Mouse (Mus musculus) lung, postnatal 4 days (tissue): Measurements from ENCODE around the gene Tiam1.

Source experiments
- DNase-seq, 2 experiments: peaks; one replicate each; pipeline ENCODE4 v3.0.0; 2021

Gene Tiam1

DNA sequence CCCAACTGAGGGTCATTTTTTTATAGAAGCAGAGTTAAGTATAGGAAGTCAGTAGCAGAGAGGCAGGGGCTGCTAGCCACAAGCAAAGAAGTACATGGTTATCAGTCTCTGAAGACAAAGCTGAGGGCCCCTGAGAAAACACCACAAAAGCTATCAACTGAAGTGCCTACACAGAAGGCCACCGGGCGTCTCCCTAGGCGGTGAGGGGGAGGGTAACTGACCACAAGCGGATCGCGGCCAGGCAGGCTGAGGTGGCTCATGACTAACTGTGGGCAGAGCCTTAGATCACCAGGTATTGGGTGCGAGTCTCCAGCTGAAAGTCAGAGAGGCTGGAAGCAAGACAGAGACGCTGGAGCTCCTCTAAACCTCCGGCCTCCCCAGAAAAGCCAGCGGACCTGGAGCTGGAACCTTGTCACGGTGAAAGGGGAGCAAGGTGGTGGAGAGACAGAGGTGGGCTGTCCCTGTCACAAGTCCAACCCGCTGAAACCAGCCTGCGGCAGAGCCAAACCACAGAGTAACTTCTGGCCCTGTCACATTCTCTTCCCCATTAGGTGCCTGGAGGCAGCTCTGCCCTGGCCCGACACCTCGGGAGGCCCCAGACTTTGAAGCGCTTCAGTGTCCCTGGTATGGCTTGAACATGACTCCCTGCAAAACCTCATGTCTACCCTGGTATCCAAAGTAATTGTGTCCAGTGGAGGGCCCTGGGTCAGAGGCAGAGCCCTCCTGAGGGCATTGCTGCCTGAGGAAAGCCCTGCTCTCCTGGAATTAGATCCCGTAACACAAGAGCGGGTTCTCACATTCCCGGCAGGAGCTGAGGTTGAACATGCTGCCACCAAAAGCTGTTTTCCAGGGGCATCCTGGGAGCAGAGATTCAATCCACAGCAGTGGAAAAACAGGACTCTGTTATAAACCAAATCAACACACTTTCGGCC is 271.3 kb downstream of the Tiam1 start:
- no peak for DNase-seq

DNA sequence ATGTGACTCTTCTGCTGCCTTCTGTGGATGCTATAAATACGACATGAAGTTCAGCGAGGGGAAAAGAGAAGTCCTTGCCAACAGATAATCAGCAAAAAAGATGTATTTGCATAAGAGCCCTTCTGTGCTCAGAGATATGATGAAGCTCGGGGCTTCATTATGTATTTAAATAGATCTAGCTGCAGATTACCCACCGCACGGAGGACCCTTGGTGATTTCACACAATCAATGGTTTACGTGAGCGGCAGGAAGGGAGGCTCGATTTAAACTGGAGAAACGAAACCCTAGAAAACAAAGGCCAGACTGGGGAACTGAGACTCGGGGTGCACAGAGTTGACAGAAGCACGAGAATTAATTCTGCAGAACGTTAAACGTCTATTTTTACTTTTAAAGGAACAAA is 272.2 kb downstream of the Tiam1 start:
- no peak for DNase-seq

DNA sequence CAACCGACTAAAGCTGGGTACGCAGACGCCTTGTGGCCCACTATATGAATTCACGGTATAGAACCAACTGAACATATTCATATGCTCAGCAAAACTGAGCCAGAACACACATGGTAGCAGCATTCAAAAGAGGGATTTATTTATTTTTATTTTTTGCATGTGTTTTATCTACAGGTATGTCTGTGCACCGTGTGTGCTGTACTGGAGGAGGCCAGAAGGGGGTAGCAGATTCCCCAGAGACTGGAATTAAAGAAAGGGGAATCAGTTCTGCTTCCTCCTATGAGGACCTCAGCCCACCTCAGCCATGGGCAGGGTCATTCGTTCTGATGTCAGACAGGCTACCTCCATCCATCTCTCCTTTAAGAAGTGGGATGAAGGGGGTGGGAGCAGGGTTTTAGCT is 273.5 kb downstream of the Tiam1 start:
- no peak for DNase-seq

DNA sequence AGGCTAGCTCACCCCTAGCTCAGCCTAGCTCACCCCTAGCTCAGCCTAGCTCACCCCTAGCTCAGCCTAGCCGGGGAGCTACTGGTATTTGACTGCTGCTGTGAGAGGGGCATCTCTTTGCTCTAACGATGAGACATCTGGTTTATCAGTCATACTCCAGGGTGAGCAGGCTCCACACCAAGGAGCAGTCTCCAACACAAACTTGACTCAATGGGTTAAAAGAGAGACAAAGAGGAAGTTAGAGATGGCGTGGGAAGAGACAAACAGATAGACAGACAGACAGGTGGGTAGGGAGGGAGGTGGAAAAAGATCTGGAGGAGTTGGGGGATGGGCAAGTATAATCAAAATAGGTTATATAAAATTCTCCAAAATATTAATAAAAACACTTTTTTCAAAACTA is 275.1 kb downstream of the Tiam1 start:
- no peak for DNase-seq

DNA sequence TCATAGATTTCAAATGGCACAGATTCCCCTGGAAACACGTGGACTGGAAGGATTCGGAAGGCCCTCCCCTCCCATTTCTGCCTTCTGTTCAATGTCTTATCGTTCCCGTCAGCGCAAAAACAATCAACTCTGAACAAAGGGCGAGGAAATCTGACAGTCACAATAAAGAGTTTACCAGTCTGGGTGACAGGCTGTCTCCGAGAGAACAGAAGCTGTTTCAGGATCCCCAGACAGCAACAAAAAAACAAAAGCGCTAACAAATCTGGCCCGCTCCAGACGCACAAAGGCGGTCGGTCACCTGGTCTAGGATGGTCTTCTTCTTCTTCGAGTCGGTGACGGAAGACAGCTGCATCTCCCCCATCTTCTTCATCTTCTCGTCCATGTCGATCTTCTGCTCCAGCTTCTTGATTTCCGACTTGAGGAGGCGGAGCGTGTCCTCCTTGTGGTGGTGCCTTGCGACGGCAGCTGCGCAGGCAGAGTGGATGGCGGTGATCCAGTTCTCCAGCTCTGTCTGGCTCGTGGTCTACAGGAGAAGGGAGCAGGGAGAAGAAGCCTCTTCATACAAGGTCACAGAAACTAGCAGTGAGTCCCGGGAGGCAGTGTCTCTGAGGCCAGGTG is 276.2 kb downstream of the Tiam1 start:
- DNase-seq: no peak

DNA sequence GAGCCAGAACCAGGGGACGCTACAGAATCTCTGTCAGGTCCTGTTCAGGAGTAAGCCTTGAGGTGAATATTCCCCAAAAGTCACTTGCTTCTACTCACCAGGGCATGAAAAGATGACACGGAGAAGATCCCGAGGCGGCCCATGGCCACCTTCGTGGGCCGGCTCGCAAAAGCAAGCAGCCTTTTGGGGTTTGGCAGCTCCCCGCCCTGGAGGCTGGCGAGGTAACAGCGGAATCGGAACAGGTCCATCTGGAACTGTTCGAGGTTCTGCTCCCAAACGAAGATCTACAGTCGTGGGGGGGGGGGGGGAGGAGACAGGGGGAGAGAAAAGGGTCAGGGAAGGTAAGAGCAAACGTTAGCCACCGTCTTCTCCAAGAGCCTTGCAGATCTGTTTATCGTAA is 278.4 kb downstream of the Tiam1 start:
- no peak for DNase-seq

DNA sequence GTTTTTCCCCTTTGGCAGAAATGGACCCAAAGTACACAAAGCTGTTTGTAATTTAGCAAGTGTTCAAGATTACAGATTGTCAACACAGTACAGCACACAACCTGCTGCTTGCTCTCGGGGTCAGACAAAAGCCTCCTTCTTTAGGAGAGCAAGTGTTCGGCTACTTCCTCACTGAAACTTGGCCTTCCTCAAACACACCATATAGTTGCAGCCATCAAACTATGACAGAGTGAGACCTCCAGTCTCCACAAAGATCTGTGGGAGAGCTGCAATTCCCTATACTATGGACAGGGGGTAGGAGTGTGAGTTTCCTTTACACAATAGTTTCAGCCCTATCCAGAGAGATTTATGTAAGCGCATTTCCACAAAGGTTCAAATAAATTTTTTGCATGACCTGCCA is 278.9 kb downstream of the Tiam1 start:
- DNase-seq: no peak

DNA sequence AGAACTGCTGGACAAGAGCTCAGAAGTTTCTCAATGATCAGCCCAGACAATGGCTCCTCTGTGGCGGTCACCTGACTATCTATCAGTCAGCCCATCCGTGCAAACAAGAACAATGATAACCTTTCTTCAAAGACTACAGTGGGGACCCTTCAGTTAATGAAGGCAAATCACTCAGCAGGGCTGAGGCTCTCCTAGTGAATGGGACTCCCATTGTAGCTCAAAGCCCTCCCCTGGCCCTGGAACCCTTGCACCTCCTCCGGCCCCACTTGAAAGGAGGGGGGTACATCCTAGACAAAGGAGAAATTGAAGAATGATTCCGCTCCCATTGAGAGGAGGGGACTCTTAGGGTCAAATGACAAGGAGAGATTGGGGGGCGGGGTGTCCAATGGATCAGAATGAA is 280.3 kb downstream of the Tiam1 start:
- no peak for DNase-seq

DNA sequence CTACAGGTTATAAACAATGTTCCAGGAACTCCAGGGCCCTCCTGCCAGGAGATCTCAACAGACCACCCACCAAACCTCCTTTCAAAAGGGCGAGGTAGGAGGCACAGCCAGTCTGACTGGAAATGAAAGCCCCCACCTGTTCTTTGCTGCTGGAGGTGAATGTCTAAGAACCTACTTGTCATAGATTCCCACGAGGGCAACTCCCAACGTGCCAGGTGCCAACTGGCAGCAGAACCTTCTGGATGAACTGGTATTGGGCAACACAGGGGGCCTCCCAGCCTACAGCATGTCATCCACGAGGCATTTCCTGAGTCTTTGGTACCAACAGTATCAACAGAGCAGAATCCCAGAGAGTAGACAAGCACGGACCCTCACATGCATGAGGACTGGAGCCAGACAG is 282.0 kb downstream of the Tiam1 start:
- DNase-seq: peak in 1 of 2 experiments; percentile 38

DNA sequence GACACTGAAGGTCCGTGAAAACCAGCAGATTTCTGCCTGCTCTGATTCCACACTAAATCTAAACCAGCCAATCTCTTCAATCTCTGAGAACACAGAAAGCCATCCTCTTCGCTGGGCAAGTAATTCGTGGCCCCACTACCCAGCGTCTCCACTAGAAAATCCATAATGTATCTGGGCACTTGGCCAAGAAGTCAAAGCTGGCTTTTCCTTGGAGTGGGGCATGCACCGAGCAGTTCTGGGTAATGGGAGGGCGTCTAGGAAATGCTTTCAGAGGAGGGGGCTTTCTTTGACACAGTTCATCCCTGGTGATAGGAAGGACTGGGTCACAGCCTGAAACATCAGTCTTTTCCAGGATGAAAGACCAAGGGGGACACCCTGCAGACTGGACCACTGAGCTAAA is 282.9 kb downstream of the Tiam1 start:
- no peak for DNase-seq

DNA sequence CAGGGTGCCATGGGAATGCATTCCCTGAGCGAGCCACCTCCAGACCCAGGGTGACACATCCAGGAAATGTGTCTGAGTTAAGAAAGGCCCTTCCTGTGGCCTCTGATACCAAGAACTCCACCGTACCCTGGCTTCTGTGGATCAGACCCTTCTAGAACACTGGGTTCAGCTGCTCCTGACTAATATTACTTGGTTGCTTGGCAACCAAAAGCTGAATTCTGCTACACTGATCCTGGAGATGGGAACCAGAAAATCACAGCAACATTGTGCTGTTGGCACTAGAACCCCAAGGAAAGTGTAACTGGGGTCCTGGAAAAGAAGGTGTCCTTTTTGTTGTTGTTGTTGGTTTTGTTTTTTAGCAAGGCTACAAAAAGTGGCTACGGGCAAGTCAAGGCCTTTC is 285.9 kb downstream of the Tiam1 start:
- DNase-seq: no peak

DNA sequence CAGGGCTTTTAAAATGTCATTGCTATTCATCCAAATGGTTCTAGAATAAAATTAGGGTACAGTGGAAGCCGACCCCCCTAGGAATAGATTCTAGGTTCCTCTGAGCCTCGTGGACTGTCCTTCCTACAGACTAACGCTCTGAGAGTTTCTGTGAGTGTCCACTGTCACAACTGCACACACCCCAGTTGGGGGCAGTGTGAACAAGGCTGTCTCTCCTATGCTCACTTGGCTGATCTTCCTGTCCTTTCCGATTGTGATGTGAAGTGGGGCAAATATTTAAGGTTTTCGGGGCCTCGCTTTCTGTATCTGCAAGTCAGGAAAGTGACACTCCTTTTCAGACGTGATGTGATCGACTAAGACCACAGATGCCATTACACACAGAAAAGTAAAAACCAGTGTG is 288.8 kb downstream of the Tiam1 start:
- DNase-seq: no peak

DNA sequence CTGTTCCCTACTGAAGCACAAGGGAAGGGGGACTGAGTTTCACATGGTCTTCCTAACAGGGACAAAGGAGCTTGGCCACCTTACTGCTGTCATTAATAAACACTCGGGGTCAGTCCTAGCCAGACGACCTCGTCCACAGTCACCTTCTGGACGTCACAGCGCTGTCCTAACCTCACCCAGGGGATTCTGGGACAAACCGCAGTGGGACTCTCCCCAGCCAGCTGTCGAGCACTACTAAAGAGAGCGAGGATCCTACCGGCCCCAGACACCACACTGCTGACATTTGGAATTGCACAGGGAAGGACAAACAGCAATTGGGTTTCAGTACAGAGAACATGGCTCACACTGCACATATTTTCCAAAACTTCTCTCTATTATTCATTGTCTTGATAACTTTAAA is 292.2 kb downstream of the Tiam1 start:
- peak in 1 of 2 experiments; percentile 19 for DNase-seq

DNA sequence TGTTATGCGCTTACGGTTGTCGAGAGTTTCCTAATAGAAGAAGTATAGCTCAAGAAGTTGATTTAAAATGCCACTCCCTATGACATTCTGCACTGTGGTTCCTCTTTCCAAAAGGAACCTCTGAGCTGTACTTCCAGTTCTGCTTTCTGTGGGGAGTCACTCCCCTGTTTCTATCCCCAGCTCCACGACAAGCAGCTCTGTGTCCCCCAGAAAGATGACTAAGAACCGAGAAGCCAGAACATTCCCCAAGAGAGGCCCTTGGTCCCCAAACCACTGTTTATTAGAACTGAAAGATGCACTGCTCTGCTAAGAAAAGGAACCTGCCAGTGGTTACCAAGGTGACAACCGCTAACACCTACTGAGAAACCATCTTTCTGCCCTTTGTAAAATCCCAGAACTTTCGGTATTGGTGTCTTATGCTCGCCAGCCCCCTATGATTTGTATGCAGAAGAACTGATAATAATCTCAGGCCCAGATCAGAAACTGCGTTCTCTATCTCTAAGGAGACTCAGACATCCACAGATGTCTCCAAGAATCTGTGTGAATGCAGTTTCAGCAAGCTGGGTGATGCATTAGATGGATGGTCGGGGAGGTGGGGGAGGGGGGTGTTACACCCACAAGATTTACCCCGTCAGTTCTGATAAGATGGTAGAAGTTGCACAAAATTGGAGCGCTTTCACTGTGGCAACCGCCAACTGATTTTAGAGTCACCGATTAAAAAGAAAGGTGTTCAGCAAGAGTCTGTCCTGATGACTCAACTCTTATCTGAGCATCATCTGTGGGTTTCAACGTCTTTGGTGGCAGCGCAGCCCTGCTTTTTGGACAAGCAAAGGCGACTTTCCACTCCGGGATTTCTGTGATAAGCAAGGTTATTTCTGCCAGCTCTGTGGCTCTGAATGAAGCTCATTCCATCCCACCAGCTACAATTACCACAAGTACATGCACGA is 294.6 kb downstream of the Tiam1 start:
- DNase-seq: peak in 1 of 2 experiments; percentile 19

DNA sequence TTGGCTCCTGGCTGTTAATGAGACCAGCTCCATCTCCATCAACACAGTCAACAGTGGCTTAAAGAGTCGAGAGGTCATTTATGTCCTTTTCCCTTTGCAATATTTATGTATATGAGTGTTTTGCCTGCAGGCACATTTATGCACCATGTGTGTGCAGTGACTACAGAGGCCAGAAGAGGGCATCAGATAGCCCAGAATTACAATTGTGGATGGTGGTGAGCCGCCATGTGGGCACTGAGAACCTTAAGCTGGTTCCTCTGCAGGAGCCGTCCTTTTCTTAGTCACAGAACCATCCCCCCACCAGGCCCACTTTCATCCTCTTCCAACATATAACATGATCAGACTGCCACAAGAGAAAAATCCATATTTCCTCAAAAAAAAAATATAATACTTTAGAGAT is 295.4 kb downstream of the Tiam1 start:
- DNase-seq: peak in 1 of 2 experiments; percentile 9

DNA sequence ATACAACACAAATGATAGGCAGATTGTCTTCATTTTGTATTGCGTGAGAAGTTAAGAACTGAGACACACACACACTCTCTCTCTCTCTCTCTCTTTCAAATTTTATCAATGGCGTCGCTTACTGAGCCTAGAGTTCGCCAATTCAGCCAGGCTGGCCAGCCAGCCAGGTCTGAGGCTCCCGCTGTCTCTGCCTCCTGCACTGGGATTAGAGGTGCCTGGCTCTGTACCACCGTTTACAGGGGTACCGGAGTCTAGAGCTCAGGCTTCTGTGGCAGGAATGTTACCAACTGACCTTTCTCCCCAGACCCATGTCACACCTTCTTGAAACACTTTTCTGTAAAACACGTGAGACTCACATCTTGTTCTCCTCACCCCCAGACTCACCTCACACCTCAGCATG is 298.1 kb downstream of the Tiam1 start:
- DNase-seq: peak in 1 of 2 experiments; percentile 6

DNA sequence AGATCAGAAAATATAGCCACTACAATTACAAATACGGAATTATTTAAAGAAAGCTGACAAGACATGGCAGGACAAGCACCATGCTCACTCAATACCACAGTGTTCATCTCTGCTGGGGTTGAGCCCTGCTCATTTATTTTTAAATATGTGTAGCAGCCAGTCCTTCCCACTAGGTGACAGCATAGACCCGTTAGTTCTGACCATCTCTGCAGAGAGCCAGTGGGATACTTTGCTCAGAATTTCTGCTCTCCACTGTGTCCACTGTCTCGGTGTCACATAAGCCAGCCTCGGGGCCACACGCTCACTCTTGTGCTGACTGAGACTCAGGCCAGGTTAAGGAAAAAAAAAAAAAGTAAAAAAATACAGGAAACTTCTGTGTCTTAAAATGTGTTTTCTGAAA is 299.0 kb downstream of the Tiam1 start:
- DNase-seq: peak; percentile 27 to 65

DNA sequence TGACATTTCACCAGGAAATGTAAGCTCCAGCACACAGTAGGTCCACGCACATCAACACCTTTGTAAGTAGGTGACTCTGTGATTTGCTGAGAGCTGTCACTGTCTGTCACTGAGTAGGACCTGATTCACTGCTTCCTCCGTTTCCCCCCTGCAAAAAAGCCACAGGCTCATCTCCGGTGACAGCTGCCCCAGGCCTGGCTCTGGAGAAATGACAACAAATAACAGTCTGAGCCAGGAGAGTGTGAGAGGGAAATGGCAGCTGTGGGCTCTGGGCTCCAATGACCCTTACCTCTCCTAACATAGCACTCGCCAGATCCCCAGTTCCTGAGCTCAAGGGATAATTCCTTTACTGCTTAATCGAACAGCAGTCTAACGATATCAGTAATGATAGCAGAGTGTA is 301.7 kb downstream of the Tiam1 start:
- no peak for DNase-seq

DNA sequence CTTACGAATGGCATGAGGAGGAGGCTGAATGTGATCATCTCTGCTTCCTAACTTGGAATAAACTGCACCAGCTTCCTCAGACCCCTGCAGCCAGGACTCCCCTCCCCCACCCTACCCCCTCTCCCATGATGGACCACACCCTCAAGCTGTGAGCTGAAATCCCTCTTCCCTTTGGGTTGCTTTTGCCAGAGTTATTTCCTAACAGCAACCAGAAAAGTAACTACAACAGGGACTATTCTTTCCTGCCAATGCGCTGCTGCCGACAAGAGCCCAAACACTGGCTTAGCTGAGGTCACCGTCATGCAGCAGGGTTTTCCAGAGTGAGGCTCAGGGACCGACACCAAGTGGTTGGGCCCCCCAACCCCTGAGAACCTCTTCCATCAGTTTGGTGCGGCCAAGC is 303.2 kb downstream of the Tiam1 start:
- no peak for DNase-seq

DNA sequence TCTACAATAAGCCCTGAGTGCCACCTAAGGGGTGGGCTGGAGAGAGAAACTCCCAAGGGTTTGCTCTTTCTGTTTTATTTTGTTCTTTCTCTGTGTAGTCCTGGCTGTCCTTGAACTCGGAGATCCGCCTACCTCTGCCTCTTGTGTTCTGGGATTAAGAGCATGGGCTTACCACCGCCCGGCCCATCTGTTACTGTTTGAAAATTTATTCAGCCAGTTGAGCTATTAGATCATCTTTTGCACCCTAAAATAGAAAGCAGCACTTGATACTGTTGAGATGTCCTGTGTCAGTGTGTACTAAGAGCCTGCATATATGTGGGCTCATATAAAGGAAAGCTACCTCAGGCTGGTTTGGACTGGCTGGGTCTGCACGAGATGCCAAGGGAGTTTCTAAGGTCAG is 303.7 kb downstream of the Tiam1 start:
- no peak for DNase-seq

DNA sequence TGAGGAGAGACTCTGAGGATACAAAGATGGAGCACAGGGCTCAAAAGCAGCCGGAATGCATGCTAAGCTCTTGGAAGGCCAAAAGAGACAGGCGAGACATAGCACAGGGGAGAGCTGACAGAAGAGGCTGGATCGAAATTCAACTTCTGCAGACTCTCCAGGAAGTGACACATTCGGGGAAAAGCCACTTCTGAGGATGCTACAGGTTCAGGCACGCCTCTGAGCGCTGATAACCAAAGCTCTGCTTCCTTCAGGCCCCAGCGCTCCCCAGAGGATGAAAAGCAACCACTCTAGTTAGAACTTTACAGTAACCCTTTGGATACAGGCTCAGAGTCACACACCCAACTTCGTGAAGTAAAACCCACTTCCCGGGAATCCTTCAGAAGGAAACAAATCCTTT is 306.5 kb downstream of the Tiam1 start:
- no peak for DNase-seq

DNA sequence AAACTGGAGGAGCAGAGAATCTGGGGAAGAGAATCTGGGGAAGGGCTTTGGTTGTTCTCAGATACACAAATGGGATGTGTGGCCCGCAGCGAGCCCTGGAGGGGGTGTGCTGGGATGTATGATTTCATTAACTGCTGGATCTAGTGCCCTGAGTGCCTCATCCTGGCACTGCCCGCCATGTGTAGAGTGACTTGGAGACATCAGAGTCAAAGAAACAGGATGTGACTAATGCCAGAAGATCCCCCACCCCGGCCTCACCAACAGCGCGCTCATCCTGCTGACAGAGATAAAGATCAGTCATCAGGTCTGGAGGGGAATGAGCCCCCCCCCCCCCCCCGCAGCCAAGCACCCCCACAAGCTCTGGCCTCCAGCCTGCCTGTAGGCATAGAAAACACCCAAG is 308.0 kb downstream of the Tiam1 start:
- DNase-seq: peak; percentile 33 to 60

DNA sequence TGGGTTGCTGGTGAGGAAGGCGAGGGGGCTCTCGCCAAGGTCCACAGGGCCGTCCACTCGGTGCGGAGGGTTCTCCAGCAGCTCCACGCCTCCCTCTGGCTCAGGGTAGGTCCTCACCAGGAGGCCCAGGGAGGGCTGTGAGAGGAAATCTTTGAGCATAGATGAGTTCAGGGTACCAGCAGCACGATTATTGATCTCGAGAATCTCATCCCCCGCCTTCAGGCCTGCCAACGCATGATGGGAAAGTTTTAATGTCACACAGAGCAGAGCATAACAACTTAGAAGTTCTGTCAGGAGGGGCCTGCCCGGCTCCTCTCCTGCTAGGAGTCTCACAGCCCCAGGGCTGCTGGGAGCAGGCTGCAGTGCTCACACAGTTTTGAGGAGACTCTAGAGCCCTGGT is 310.6 kb downstream of the Tiam1 start:
- DNase-seq: peak in 1 of 2 experiments; percentile 14
